Mouse (Mus musculus) left cerebral cortex, postnatal 14 days (tissue): Measurements from ENCODE around the gene Rbx1. TPM values are rescaled to one million over a fixed set of nuclear protein-coding genes. Genes with fewer than 3 reads are reported as not detected.

ENCODE experiments used
- DNase-seq, 2 experiments: peaks; one replicate each; pipeline ENCODE4 v3.0.0; 2021 to 2022; ENCODE audit warnings: low spot score in 2 of 2, mixed read lengths in 1 of 2
- intact Hi-C: fragments of 180-260 bp; cut with DNase I; formaldehyde crosslinking; loops from one replicate; pipeline ENCODE4 v1.15.1; 2025
- total RNA-seq, 2 experiments: library from RNA; stranded (reverse); gene quantifications; 2 replicates each; pipeline ENCODE4 v1.2.3; 2021

Rbx1 gene
- total RNA-seq, 2 experiments from 2014 or later: 128 to 139 TPM

DNA sequence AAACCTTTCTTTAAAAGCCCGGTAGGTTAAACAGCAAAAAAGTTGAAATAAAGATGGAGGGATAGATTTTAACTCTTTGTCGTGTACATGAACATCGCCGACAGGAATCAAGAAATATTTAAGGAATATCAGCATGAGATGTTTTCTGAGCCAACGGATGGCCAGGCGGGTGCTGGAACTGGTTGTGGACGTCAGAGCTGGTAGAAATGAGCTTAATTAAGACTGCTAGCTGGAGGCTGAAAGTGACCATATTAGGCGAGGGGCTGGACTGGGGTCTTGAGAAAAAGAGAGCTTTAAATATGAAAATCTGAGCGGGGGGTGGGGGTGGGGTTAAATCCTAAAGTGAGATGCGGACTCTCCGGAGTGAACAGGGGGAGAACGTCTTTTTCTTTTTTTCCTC lies 57.8 kb downstream of the Rbx1 start:
- no peak for DNase-seq
- intact Hi-C loops: loop anchor here (2.0 kb wide), 1 partner anchor 61 kb away; the partner anchor contains the start of gene Ep300

Other genes starting within 250 kb of the Rbx1 start
- gene Mchr1, start 230.8 kb upstream of the Rbx1 start, total RNA-seq: 10 to 100 TPM; 20.9 to 21.0 TPM
- gene Slc25a17, start 105.5 kb upstream of the Rbx1 start, total RNA-seq: 10 to 100 TPM; 48.7 to 51.0 TPM
- 100 to 1,000 TPM; 149 to 161 TPM for gene St13, start 66.2 kb upstream of the Rbx1 start, total RNA-seq
- 10 to 100 TPM; 11.7 to 15.2 TPM for gene Xpnpep3, start 66.2 kb upstream of the Rbx1 start, total RNA-seq
- not detected for gene Dnajb7, start 58.0 kb upstream of the Rbx1 start, total RNA-seq
- 10 to 100 TPM; 57.9 to 58.3 TPM for gene Ep300, start 119.1 kb downstream of the Rbx1 start, total RNA-seq
- gene L3mbtl2, start 197.6 kb downstream of the Rbx1 start, total RNA-seq: 10 to 100 TPM; 34.4 to 35.5 TPM
- gene Chadl, start 231.0 kb downstream of the Rbx1 start, total RNA-seq: 10 to 100 TPM; 18.8 to 23.8 TPM